Mouse (Mus musculus): Measurements from ENCODE around the gene S100pbp. TPM values are rescaled to one million over a fixed set of nuclear protein-coding genes. Genes with fewer than 3 reads are reported as not detected.
"Not testable (repeated sequence)": the region's sequence is repeated elsewhere in the genome, so short reads cannot be mapped to it uniquely, and the experiment has no call there.

S100pbp gene
- polyA plus RNA-seq, 1 experiment from 2014 or later, result 19.3 TPM

DNA sequence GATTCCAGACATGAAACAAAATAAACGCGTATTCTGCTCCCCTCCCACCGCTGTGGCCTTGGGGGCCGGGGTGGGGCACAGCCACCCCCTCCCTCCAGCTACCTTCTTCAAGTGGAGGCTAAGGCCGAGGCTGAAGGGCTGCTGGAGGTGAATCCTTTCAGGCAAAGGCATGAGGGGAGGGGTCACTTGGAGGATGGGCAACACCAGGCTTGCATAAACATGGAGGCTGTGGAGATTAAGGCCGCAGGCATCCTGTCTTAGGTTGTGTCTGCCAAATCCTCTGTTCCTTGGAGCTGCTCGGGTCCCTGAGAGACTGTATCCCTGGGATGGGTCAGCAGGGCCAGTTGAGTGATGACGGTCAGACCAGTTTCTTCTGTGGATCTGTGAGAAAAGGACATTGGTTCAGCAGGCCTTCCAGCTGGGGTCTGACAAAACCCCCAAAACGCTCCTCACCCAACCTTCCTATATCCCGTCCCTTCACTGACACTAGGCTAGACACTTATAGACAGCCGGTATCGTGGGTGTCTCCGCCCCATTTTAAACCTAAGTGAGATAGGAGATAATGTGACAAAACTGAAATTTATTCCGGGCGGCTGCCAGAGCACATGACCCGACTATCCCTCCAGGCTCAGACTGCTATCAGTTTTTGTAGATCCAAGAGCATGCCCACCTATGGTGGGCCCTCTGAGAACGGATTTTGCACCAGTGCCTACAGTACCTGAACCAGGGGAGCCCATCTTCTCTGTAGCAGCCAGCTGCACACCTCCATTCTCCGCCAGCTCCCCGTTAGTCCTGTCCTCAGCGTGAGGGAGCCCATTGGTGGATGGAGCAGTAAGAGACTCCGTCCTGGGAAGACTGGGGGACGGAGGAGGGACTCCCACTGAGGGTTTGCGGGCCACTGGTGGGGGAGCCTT, 31.8 kb upstream of the S100pbp start:
- H3K27me3 ChIP-seq (ENCODE audit: control insufficient read depth, insufficient read depth, low read length), result no peaks in the 10 kb centered on the region
- no peak for ATAC-seq (ENCODE audit: low FRiP score)
- WGBS, result 78% methylated on average over 23 of the region's 23 CpGs
- no peaks in the 10 kb centered on the region for H3K9me3 ChIP-seq (ENCODE audit: control insufficient read depth, low read length)
- no peak for DNase-seq (ENCODE audit: low spot score)
- no peak overlapping the region for H3K9ac ChIP-seq
- no peak overlapping the region for H3K27ac ChIP-seq
- H3K36me3 ChIP-seq (replicated peaks; ENCODE audit: control insufficient read depth, insufficient read depth), result peaks cover 83% of the 10 kb centered on the region
- H3K4me3 ChIP-seq (replicated peaks; ENCODE audit: low read length), result no peak overlapping the region
- H3K4me2 ChIP-seq (replicated peaks), result no peak overlapping the region
- peaks cover 21% of the 10 kb centered on the region for H3K4me1 ChIP-seq (replicated peaks; ENCODE audit: control insufficient read depth, insufficient read depth, low read length)

DNA sequence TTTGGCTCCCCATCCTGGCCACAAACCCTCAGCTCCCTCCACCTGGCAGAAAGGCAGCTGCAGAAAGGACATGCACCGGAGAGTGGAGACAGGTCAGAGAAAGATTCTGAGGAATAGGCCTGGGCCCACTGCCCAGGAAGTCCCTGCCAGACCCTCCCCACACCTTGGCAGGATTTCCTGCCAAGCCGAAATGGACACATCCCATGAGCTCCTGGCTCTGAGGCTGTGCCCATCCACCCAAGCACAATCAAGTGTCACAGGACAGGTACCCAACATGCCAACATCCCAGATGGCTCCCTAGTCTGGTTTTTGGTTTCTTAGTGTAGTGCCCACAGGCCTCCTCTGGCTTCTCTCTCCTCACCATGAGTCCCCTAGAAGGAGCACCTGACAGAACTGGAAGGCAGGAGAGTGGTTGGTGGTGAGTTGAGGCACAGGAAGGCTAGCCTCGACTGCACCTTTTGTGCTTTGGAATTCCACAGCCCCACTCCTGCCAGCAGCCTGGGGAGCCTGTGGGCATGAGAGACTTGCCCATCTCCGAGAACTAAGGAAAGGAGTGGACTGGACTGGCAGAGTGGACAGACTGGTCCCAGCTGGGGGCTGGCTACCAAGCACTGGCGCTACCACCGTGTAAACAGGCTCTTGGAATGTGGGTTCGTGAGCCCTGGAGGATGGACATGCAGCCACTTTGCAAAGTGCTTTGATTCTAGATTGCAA, 31.0 kb upstream of the S100pbp start:
- Histone ChIP-seq H3K4me2 (replicated peaks) (no peak overlapping the region), H3K27me3 (ENCODE audit: control insufficient read depth, insufficient read depth, low read length) (no peaks in the 10 kb centered on the region), H3K4me3 (replicated peaks; ENCODE audit: low read length) (no peak overlapping the region), H3K36me3 (replicated peaks; ENCODE audit: control insufficient read depth, insufficient read depth) (peaks cover 90% of the 10 kb centered on the region), H3K9ac (no peak overlapping the region), H3K9me3 (ENCODE audit: control insufficient read depth, low read length) (no peaks in the 10 kb centered on the region), H3K4me1 (replicated peaks; ENCODE audit: control insufficient read depth, insufficient read depth, low read length) (peaks cover 13% of the 10 kb centered on the region), H3K27ac (no peak overlapping the region)
- ATAC-seq (ENCODE audit: low FRiP score), result no peak
- WGBS, result 76% methylated on average over 7 of the region's 7 CpGs
- no peak for DNase-seq (ENCODE audit: low spot score)

GRCm38 (mm10) chr4:129219198-129219597, 29.7 kb upstream of the S100pbp start:
- H3K9me3 ChIP-seq (ENCODE audit: control insufficient read depth, low read length), result no peaks in the 10 kb centered on the region
- 85% methylated on average over 10 of the region's 10 CpGs for WGBS
- ATAC-seq (ENCODE audit: low FRiP score), result no peak
- H3K4me1 ChIP-seq (replicated peaks; ENCODE audit: control insufficient read depth, insufficient read depth, low read length), result peaks cover 9% of the 10 kb centered on the region
- H3K36me3 ChIP-seq (replicated peaks; ENCODE audit: control insufficient read depth, insufficient read depth), result peaks cover 99% of the 10 kb centered on the region
- no peak overlapping the region for H3K27ac ChIP-seq
- H3K4me3 ChIP-seq (replicated peaks; ENCODE audit: low read length), result no peak overlapping the region
- H3K9ac ChIP-seq, result no peak overlapping the region
- no peaks in the 10 kb centered on the region for H3K27me3 ChIP-seq (ENCODE audit: control insufficient read depth, insufficient read depth, low read length)
- DNase-seq (ENCODE audit: low spot score), result no peak
- H3K4me2 ChIP-seq (replicated peaks), result no peak overlapping the region

DNA sequence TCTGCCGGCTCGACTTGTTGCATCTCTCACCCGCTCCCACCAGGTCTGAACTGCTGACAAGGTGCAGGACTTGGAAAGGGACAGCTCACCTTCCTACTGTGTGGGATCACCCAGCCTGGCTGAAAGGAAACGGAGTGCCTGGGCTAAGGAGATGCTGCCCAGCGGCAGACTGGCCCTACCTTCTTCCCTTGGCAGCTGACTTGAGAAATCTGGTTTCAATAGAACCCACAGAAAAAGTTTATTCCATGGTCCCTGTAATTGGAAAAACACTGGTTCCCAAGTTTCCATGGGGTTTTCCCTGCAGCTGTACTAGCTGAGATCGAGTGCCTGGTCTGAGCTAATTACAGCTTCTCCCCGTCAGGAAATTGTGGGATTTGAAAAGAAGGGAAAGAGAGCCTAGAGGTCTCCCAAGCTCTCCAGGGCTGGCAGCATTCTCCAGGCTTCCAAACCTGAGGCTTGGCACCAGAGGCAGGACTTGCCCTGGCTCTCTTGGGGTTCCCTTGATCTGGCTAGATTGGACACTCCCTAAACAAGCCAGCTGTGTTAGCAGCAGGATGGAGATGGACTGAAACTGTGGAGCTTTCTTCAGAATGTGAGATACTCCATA, 29.1 kb upstream of the S100pbp start:
- ATAC-seq (ENCODE audit: low FRiP score) (no peak), DNase-seq (ENCODE audit: low spot score) (no peak)
- Histone ChIP-seq H3K4me2 (replicated peaks) (no peak overlapping the region), H3K27me3 (ENCODE audit: control insufficient read depth, insufficient read depth, low read length) (no peaks in the 10 kb centered on the region), H3K9me3 (ENCODE audit: control insufficient read depth, low read length) (no peaks in the 10 kb centered on the region), H3K36me3 (replicated peaks; ENCODE audit: control insufficient read depth, insufficient read depth) (peaks cover 99% of the 10 kb centered on the region), H3K4me3 (replicated peaks; ENCODE audit: low read length) (no peak overlapping the region), H3K27ac (no peak overlapping the region), H3K9ac (no peak overlapping the region), H3K4me1 (replicated peaks; ENCODE audit: control insufficient read depth, insufficient read depth, low read length) (peaks cover 3% of the 10 kb centered on the region; the same call in 1 of the 2 replicates)
- 85% methylated on average over 7 of the region's 7 CpGs for WGBS

DNA sequence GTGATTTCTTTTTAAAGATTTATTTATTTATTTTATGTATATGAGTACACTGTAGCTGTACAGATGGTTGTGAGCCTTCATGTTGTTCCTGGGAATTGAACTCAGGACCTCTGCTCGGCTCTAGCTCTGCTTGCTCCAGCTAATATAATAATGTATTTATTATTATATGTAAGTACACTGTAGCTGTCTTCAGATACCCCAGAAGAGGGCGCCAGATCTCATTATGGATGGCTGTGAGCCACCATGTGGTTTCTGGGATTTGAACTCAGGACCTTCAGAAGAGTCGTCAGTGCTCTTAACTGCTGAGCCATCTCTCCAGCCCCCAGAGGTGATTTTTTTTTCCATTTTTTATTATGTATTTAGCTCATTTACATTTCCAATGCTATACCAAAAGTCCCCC, 23.0 kb upstream of the S100pbp start:
- H3K36me3 ChIP-seq (replicated peaks; ENCODE audit: control insufficient read depth, insufficient read depth), result peaks cover 92% of the 10 kb centered on the region
- H3K27me3 ChIP-seq (ENCODE audit: control insufficient read depth, insufficient read depth, low read length); H3K9me3 ChIP-seq (ENCODE audit: control insufficient read depth, low read length); H3K9ac ChIP-seq; H3K4me3 ChIP-seq (replicated peaks; ENCODE audit: low read length); H3K4me1 ChIP-seq (replicated peaks; ENCODE audit: control insufficient read depth, insufficient read depth, low read length); ATAC-seq (ENCODE audit: low FRiP score); H3K4me2 ChIP-seq (replicated peaks); H3K27ac ChIP-seq; DNase-seq (ENCODE audit: low spot score): not testable (repeated sequence)
- 79% methylated on average over 3 of the region's 3 CpGs for WGBS

DNA sequence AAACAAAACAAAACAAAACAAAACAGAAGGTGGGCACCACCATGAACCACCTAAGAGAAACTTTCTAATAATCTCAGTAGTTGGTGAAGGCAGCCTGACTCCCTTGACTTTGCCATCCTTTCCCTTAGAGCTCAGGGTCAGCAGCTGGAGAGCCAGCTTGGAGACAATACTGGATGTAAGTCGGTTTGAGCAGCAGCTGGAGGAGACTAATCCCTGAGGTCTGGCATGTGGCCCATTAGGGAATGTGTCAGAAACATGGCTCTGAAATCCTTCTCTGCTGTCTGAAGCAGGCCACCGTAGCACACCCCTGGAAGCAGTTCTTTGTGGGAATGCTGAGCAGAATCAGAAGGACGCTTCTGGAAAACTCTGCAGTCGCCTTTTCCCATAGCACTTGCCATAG, 21.9 kb upstream of the S100pbp start:
- Histone ChIP-seq H3K9me3 (ENCODE audit: control insufficient read depth, low read length) (no peaks in the 10 kb centered on the region), H3K4me1 (replicated peaks; ENCODE audit: control insufficient read depth, insufficient read depth, low read length) (no peaks in the 10 kb centered on the region), H3K4me3 (replicated peaks; ENCODE audit: low read length) (no peak overlapping the region), H3K27ac (no peak overlapping the region), H3K27me3 (ENCODE audit: control insufficient read depth, insufficient read depth, low read length) (no peaks in the 10 kb centered on the region), H3K4me2 (replicated peaks) (no peak overlapping the region), H3K36me3 (replicated peaks; ENCODE audit: control insufficient read depth, insufficient read depth) (peaks cover 92% of the 10 kb centered on the region), H3K9ac (no peak overlapping the region)
- DNase-seq (ENCODE audit: low spot score) (no peak), ATAC-seq (ENCODE audit: low FRiP score) (no peak)
- WGBS, result 92% methylated on average over 4 of the region's 4 CpGs

GRCm38 (mm10) chr4:129209504-129209903, 20.0 kb upstream of the S100pbp start:
- WGBS, result 58% methylated on average over 7 of the region's 7 CpGs
- peaks cover 91% of the 10 kb centered on the region for H3K36me3 ChIP-seq (replicated peaks; ENCODE audit: control insufficient read depth, insufficient read depth)
- ATAC-seq (ENCODE audit: low FRiP score), result no peak

GRCm38 (mm10) chr4:129206792-129207191, 17.3 kb upstream of the S100pbp start:
- WGBS, result 95% methylated on average over 8 of the region's 8 CpGs
- H3K36me3 ChIP-seq (replicated peaks; ENCODE audit: control insufficient read depth, insufficient read depth), result peaks cover 91% of the 10 kb centered on the region
- ATAC-seq (ENCODE audit: low FRiP score) (no peak), DNase-seq (ENCODE audit: low spot score) (no peak)
- no peaks in the 10 kb centered on the region for H3K9me3 ChIP-seq (ENCODE audit: control insufficient read depth, low read length)
- no peak overlapping the region for H3K4me2 ChIP-seq (replicated peaks)
- H3K27me3 ChIP-seq (ENCODE audit: control insufficient read depth, insufficient read depth, low read length), result no peaks in the 10 kb centered on the region
- H3K27ac ChIP-seq, result no peak overlapping the region
- no peak overlapping the region for H3K9ac ChIP-seq
- H3K4me1 ChIP-seq (replicated peaks; ENCODE audit: control insufficient read depth, insufficient read depth, low read length), result no peaks in the 10 kb centered on the region
- H3K4me3 ChIP-seq (replicated peaks; ENCODE audit: low read length), result no peak overlapping the region

More at GRCm38 (mm10) chr4:129209504-129209903, 20.0 kb upstream of the S100pbp start:
- no peaks in the 10 kb centered on the region for H3K27me3 ChIP-seq (ENCODE audit: control insufficient read depth, insufficient read depth, low read length)
- peak; percentile 71 for DNase-seq (ENCODE audit: low spot score)
- H3K4me3 ChIP-seq (replicated peaks; ENCODE audit: low read length), result no peak overlapping the region
- no peaks in the 10 kb centered on the region for H3K4me1 ChIP-seq (replicated peaks; ENCODE audit: control insufficient read depth, insufficient read depth, low read length)
- H3K9ac ChIP-seq, result no peak overlapping the region
- H3K27ac ChIP-seq, result no peak overlapping the region
- no peak overlapping the region for H3K4me2 ChIP-seq (replicated peaks)
- H3K9me3 ChIP-seq (ENCODE audit: control insufficient read depth, low read length), result no peaks in the 10 kb centered on the region

GRCm38 (mm10) chr4:129204655-129205054, 15.1 kb upstream of the S100pbp start:
- Histone ChIP-seq H3K27ac (no peak overlapping the region), H3K4me3 (replicated peaks; ENCODE audit: low read length) (no peak overlapping the region), H3K4me2 (replicated peaks) (no peak overlapping the region), H3K4me1 (replicated peaks; ENCODE audit: control insufficient read depth, insufficient read depth, low read length) (no peaks in the 10 kb centered on the region), H3K9ac (no peak overlapping the region), H3K36me3 (replicated peaks; ENCODE audit: control insufficient read depth, insufficient read depth) (peaks cover 91% of the 10 kb centered on the region), H3K9me3 (ENCODE audit: control insufficient read depth, low read length) (no peaks in the 10 kb centered on the region), H3K27me3 (ENCODE audit: control insufficient read depth, insufficient read depth, low read length) (no peaks in the 10 kb centered on the region)
- DNase-seq (ENCODE audit: low spot score) (no peak), ATAC-seq (ENCODE audit: low FRiP score) (no peak)
- 97% methylated on average over 10 of the region's 10 CpGs for WGBS

All from hindbrain, embryonic 14.5 days (tissue).